Mouse (Mus musculus) stomach, embryonic 14.5 days (tissue): ENCODE data around the gene Sytl3. TPM values are rescaled to one million over a fixed set of nuclear protein-coding genes. Genes with fewer than 3 reads are reported as not detected.
"Not testable (repeated sequence)": the region's sequence is repeated elsewhere in the genome, so short reads cannot be mapped to it uniquely, and the experiment has no call there.

ENCODE experiments used
- ATAC-seq: fragments of 200-750 bp; cut with Nextera tagmentation; 2 replicates; pipeline ENCODE4 v1.8.0; 2017; ENCODE audit warnings: low read depth, moderate TSS enrichment; ENCODE audit not compliant: insufficient number of reproducible peaks, insufficient read depth, low FRiP score
- H3K27ac ChIP-seq: fragments of 300-500 bp; sonication (generic); 2 replicates; pipeline ENCODE4 v1.5.1; 2014; ENCODE audit warnings: mild to moderate bottlenecking, low read length, moderate library complexity, mixed read lengths
- H3K27me3 ChIP-seq: fragments of 300-500 bp; sonication (generic); 2 replicates; pipeline ENCODE4 v1.6.1; 2014; ENCODE audit warnings: low read length, control low read depth, mixed read lengths; ENCODE audit not compliant: control insufficient read depth, insufficient read depth
- H3K36me3 ChIP-seq: fragments of 300-500 bp; sonication (generic); 2 replicates; pipeline ENCODE4 v1.6.1; 2014; ENCODE audit warnings: mild to moderate bottlenecking, control low read depth, low read length, moderate library complexity, mixed read lengths; ENCODE audit not compliant: control insufficient read depth, insufficient read depth
- H3K4me1 ChIP-seq: fragments of 300-500 bp; sonication (generic); 2 replicates; pipeline ENCODE4 v1.6.1; 2014; ENCODE audit warnings: low read length, control low read depth, mixed read lengths; ENCODE audit not compliant: control insufficient read depth, insufficient read depth
- H3K4me2 ChIP-seq: fragments of 300-500 bp; sonication (generic); replicated peaks from 2 replicates; pipeline ENCODE4 v1.6.1; 2014; ENCODE audit warnings: low read depth, low read length, control low read depth
- H3K4me3 ChIP-seq: fragments of 300-500 bp; sonication (generic); 2 replicates; pipeline ENCODE4 v1.5.1; 2014; ENCODE audit warnings: low read depth, low read length, control low read depth
- H3K9ac ChIP-seq: fragments of 300-500 bp; sonication (generic); replicated peaks from 2 replicates; pipeline ENCODE4 v1.6.1; 2014; ENCODE audit warnings: low read depth, mild to moderate bottlenecking, control low read depth, low read length, moderate library complexity, mixed read lengths
- H3K9me3 ChIP-seq: fragments of 300-500 bp; sonication (generic); 2 replicates; pipeline ENCODE4 v1.6.1; 2016; ENCODE audit warnings: low read depth, low read length, control low read depth; ENCODE audit not compliant: control insufficient read depth
- WGBS: fragments of 180-500 bp; shearing (Covaris S2); extraction: QIAGEN DNeasy Blood & Tissue Kit; methylation state at CpG from one replicate; pipeline ENCODE4 v1.1.7; 2014; 5-methylcytosine and 5-hydroxymethylcytosine counted together
- polyA plus RNA-seq: library from polyadenylated mRNA; unstranded; fragments of >200 nt; fragmentation: Nextera tagmentation; extraction: Ambion mirVana; gene quantifications from 2 replicates; pipeline ENCODE4 v1.2.1, GENCODE M21; 2014

Gene Sytl3
- polyA plus RNA-seq, 1 experiment from 2014 or later: 0.90 TPM

DNA sequence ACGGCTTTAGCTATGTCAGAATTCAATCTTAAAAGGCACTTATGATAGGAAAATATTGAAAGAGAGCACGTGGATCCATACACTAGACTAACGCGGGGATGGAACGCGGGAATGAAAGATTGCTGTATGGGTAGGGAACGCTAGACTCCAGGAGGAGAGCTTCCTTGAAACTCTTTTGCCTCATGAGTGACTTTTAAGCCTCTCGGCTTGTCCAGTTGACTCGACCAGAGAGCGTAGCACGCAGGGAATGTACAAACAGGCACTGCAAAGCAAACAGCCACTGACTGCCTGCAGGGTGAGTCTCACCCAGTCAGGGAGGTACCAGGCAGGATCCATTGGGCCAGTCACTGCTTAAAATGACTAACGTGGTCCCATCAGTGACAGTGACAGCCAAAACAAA is 36.9 kb upstream of the Sytl3 start:
- WGBS: 72% methylated on average over 11 of the region's 12 CpGs
- ATAC-seq, H3K4me3 ChIP-seq, H3K36me3 ChIP-seq, H3K4me2 ChIP-seq, H3K9me3 ChIP-seq, H3K4me1 ChIP-seq, H3K9ac ChIP-seq, H3K27ac ChIP-seq, H3K27me3 ChIP-seq: not testable (repeated sequence)

GRCm38 (mm10) chr17:6624926-6625558 is 33.9 kb upstream of the Sytl3 start:
- WGBS: 67% methylated on average over 1 of the region's 6 CpGs
- H3K36me3 ChIP-seq, H3K27ac ChIP-seq, H3K9ac ChIP-seq, H3K4me1 ChIP-seq, H3K9me3 ChIP-seq, H3K27me3 ChIP-seq, H3K4me2 ChIP-seq, ATAC-seq, H3K4me3 ChIP-seq: not testable (repeated sequence)

GRCm38 (mm10) chr17:6630398-6630797 is 28.5 kb upstream of the Sytl3 start:
- H3K9me3 ChIP-seq, H3K4me2 ChIP-seq, ATAC-seq, H3K36me3 ChIP-seq, H3K4me3 ChIP-seq, H3K9ac ChIP-seq, H3K27me3 ChIP-seq, H3K4me1 ChIP-seq, H3K27ac ChIP-seq: not testable (repeated sequence)
- WGBS: 77% methylated on average over 4 of the region's 4 CpGs

GRCm38 (mm10) chr17:6632850-6633249 is 26.0 kb upstream of the Sytl3 start:
- H3K9ac ChIP-seq, H3K36me3 ChIP-seq, H3K4me1 ChIP-seq, H3K4me3 ChIP-seq, H3K27ac ChIP-seq, ATAC-seq, H3K27me3 ChIP-seq, H3K9me3 ChIP-seq, H3K4me2 ChIP-seq: not testable (repeated sequence)
- 85% methylated on average over 6 of the region's 6 CpGs for WGBS

GRCm38 (mm10) chr17:6635781-6636180 is 23.1 kb upstream of the Sytl3 start:
- H3K4me1 ChIP-seq, H3K4me3 ChIP-seq, H3K27me3 ChIP-seq, H3K36me3 ChIP-seq, ATAC-seq, H3K9ac ChIP-seq, H3K27ac ChIP-seq, H3K4me2 ChIP-seq, H3K9me3 ChIP-seq: not testable (repeated sequence)
- 86% methylated on average over 1 of the region's 4 CpGs for WGBS

DNA sequence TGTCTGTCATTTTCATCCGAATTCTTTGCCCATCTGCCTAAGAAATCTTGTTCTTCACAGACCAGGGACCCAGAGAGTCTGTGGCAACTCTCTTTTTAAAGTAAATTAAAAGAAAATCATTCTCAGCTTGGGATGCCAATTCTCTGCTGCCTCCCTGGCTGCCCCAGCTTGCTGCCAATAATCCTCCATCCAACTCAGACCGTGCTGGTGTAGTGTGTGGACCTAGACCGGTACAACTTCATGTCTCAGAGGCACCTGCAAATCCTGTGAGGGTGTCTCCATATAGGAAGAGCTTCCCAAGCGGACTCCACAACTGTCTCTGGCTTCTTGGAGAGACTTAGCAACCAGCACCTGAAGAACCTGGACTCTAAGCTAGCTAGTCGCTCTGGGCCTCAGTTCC is 22.0 kb upstream of the Sytl3 start:
- ATAC-seq: no peak
- H3K9me3 ChIP-seq: 0 out of 2 replicates have a peak, but pooled peaks cover 2% of the 10 kb centered on the region
- H3K27me3 ChIP-seq: no peaks in the 10 kb centered on the region
- H3K4me1 ChIP-seq: no peaks in the 10 kb centered on the region
- WGBS: 82% methylated on average over 5 of the region's 5 CpGs
- no peak overlapping the region for H3K4me2 ChIP-seq
- no peaks in the 10 kb centered on the region for H3K36me3 ChIP-seq
- H3K4me3 ChIP-seq: no peak overlapping the region
- no peak overlapping the region for H3K27ac ChIP-seq
- H3K9ac ChIP-seq: no peak overlapping the region

- not testable (repeated sequence) for H3K4me2 ChIP-seq, H3K9ac ChIP-seq, ATAC-seq, H3K27ac ChIP-seq, H3K9me3 ChIP-seq, H3K4me3 ChIP-seq, H3K27me3 ChIP-seq, H3K4me1 ChIP-seq, H3K36me3 ChIP-seq
- WGBS: 93% methylated on average over 4 of the region's 4 CpGs
Observed at GRCm38 (mm10) chr17:6637434-6637833, 21.5 kb upstream of the Sytl3 start.

DNA sequence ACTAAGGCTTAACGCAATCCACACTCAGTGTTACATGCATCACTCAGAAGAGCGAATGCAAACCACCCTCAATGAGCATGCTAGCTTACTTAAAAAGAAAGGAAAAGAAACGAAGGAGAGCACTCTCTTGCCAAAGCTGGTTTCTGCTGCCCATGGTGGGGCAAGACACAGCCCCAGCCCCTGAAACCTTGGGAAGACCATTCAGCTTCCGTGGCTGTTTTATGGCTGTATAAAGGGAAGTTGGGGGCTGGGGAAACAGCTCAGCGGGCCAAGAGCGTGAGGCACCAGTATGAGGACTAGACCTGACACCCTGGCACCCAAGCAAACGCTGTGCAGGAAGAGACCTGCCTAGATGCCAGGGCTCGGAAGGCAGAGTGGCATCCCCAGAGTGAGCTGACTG is 20.4 kb upstream of the Sytl3 start:
- H3K9ac ChIP-seq, H3K36me3 ChIP-seq, H3K9me3 ChIP-seq, H3K4me2 ChIP-seq, H3K27me3 ChIP-seq, H3K4me3 ChIP-seq, H3K4me1 ChIP-seq, H3K27ac ChIP-seq, ATAC-seq: not testable (repeated sequence)
- 88% methylated on average over 8 of the region's 8 CpGs for WGBS

GRCm38 (mm10) chr17:6639486-6639885 is 19.4 kb upstream of the Sytl3 start:
- not testable (repeated sequence) for H3K36me3 ChIP-seq, H3K4me3 ChIP-seq, H3K9ac ChIP-seq, H3K4me2 ChIP-seq, H3K9me3 ChIP-seq, H3K27ac ChIP-seq, H3K27me3 ChIP-seq, ATAC-seq, H3K4me1 ChIP-seq
- 93% methylated on average over 15 of the region's 21 CpGs for WGBS
